Mouse (Mus musculus) neural tube, embryonic 15.5 days (tissue): Measurements from ENCODE around the gene Ralbp1. TPM values are rescaled to one million over a fixed set of nuclear protein-coding genes. Genes with fewer than 3 reads are reported as not detected.

Experiments used
- ATAC-seq: fragments of 200-750 bp; cut with Nextera tagmentation; 2 replicates; pipeline ENCODE4 v1.8.0; 2017; ENCODE audit warnings: mild to moderate bottlenecking, moderate TSS enrichment, moderate library complexity; ENCODE audit not compliant: low FRiP score
- H3K27ac ChIP-seq: fragments of 300-500 bp; sonication (generic); replicated peaks from 2 replicates; pipeline ENCODE4 v1.5.1; 2015; ENCODE audit warnings: mild to moderate bottlenecking, inconsistent platforms
- H3K27me3 ChIP-seq: fragments of 300-500 bp; sonication (generic); replicated peaks from 2 replicates; pipeline ENCODE4 v1.6.1; 2015; ENCODE audit warnings: inconsistent platforms
- H3K36me3 ChIP-seq: fragments of 300-500 bp; sonication (generic); 2 replicates; pipeline ENCODE4 v1.6.1; 2015; ENCODE audit warnings: inconsistent platforms
- H3K4me1 ChIP-seq: fragments of 300-500 bp; sonication (generic); 2 replicates; pipeline ENCODE4 v1.6.1; 2015; ENCODE audit warnings: inconsistent platforms
- H3K4me2 ChIP-seq: fragments of 300-500 bp; sonication (generic); 2 replicates; pipeline ENCODE4 v1.6.1; 2015; ENCODE audit warnings: inconsistent platforms, mild to moderate bottlenecking, moderate library complexity
- H3K4me3 ChIP-seq: fragments of 300-500 bp; sonication (generic); replicated peaks from 2 replicates; pipeline ENCODE4 v1.5.1; 2015; ENCODE audit warnings: mild to moderate bottlenecking, inconsistent platforms
- H3K9ac ChIP-seq: fragments of 300-500 bp; sonication (generic); replicated peaks from 2 replicates; pipeline ENCODE4 v1.6.1; 2015; ENCODE audit warnings: mild to moderate bottlenecking, inconsistent platforms
- H3K9me3 ChIP-seq: fragments of 300-500 bp; sonication (generic); replicated peaks from 2 replicates; pipeline ENCODE4 v1.6.1; 2016; ENCODE audit warnings: inconsistent platforms
- WGBS: fragments of 180-500 bp; shearing (Covaris S2); methylation state at CpG from one replicate; pipeline ENCODE4 v1.1.7; 2015; ENCODE audit warnings: mixed read lengths; 5-methylcytosine and 5-hydroxymethylcytosine counted together
- polyA plus RNA-seq: library from polyadenylated mRNA; unstranded; fragments of >200 nt; fragmentation: Nextera tagmentation; extraction: Ambion mirVana; gene quantifications from 2 replicates; pipeline ENCODE4 v1.2.1, GENCODE M21; 2015

The Ralbp1 gene
- polyA plus RNA-seq = 58.7 and 75.5 TPM in 2 replicates

GRCm38 (mm10) chr17:65885697-65886529 is at the start of gene Ralbp1:
Gene Ralbp1, minus strand, starts transcription at chr17:65885798.
- ATAC-seq = peak; percentile 2; the same call in 1 of the 2 replicates
- peak within 1 kb of the TSS; percentile 98 for H3K27ac ChIP-seq
- H3K27me3 ChIP-seq = no peaks in the 10 kb centered on the region
- H3K4me3 ChIP-seq = peak within 1 kb of the TSS; percentile 95
- H3K9me3 ChIP-seq = no peaks in the 10 kb centered on the region
- peaks cover 35% of the 10 kb centered on the region for H3K4me1 ChIP-seq
- H3K9ac ChIP-seq = peak within 1 kb of the TSS; percentile 92
- 2% methylated on average over 14 of the region's 14 CpGs for WGBS
- H3K4me2 ChIP-seq = peak within 1 kb of the TSS; percentile 84
- no peaks in the 10 kb centered on the region for H3K36me3 ChIP-seq

DNA sequence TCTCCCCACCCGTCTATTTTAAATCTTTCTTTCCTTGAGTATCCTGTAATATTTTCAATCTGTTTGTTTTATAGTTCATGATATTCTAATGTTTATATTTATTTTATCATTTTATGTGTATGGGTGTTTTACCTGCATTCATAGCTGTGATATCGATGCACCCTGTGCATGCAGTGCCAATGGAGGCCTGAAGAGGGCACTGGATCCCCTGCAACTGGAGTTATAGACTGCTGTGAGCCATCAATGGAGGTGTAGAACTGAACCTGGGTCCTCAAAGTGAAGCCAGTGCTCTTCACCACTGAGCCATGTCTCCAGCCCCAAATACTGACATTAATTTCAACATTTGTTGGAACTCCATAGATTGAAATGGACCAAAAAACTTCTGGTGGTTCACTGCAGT is 48.1 kb upstream of the Ralbp1 start:
- no peak for ATAC-seq
- WGBS = 96% methylated on average over 2 of the region's 2 CpGs
- Histone ChIP-seq H3K4me2 (no peak overlapping the region), H3K4me1 (no peaks in the 10 kb centered on the region; the same call in 1 of the 2 replicates), H3K9me3 (no peaks in the 10 kb centered on the region), H3K4me3 (no peak overlapping the region), H3K27ac (no peak overlapping the region), H3K27me3 (no peaks in the 10 kb centered on the region), H3K9ac (no peak overlapping the region), H3K36me3 (peaks cover 49% of the 10 kb centered on the region)

GRCm38 (mm10) chr17:65931525-65931924 is 45.9 kb upstream of the Ralbp1 start:
- Histone ChIP-seq H3K4me1 (no peaks in the 10 kb centered on the region), H3K9ac (no peak overlapping the region), H3K4me3 (no peak overlapping the region), H3K36me3 (peaks cover 56% of the 10 kb centered on the region), H3K27me3 (no peaks in the 10 kb centered on the region), H3K4me2 (no peak overlapping the region), H3K9me3 (no peaks in the 10 kb centered on the region), H3K27ac (no peak overlapping the region)
- ATAC-seq = no peak
- WGBS = 37% methylated on average over 6 of the region's 6 CpGs

DNA sequence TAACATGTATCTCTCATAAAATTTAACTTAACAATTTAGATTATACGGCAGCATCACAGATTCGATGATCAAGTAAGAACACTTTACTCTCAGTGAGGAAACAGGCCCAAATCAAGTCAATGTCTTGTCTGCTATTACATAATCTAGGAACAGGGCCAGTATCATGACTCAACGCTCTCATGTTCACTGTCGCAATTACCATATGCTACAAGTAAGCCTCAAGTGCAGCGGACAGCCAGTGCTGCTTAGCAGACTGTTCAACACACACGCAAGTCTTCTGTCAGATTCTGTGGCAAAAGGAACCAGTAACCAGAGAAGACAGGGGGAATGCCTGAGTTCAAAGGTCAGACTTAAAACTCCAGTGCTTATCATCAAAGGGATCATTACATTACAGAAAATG is 45.4 kb upstream of the Ralbp1 start:
- 78% methylated on average over 6 of the region's 6 CpGs for WGBS
- Histone ChIP-seq H3K4me3 (no peak overlapping the region), H3K4me2 (no peak overlapping the region), H3K9me3 (no peaks in the 10 kb centered on the region), H3K9ac (no peak overlapping the region), H3K27me3 (no peaks in the 10 kb centered on the region), H3K27ac (no peak overlapping the region), H3K4me1 (no peaks in the 10 kb centered on the region), H3K36me3 (peaks cover 57% of the 10 kb centered on the region)
- ATAC-seq = no peak

DNA sequence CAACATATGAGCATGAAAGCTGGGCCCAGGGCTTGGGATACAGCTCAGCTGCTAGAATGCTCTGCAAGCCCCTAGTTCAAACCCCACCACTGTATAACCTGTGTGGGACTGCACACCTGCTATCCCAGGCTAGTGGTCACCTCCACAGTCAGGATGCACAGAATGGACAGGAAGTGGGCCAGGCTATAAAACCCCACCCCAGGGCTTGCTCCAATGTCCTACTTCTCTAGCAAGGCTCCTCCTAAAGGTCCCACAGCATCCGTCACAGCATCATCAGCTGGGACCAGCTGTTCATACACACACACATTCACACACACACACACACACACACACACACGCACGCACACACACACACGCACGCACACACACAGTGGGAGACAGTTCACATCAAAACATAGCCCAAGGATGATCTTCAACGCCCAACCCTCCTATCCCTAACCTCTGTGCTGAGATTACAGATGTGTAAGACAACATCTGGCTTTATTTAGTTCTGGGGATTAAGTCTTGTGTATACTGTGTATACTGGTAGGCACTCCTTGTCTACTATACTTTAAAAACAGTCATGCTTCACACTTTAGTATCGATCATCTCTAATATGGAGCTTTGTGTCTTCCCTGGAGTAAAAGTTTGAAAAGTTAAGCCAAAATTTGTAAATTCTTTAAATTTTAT is 44.7 kb upstream of the Ralbp1 start:
- Histone ChIP-seq H3K4me1 (no peaks in the 10 kb centered on the region), H3K9ac (no peak overlapping the region), H3K4me3 (no peak overlapping the region), H3K27me3 (no peaks in the 10 kb centered on the region), H3K36me3 (peaks cover 59% of the 10 kb centered on the region), H3K9me3 (no peaks in the 10 kb centered on the region), H3K4me2 (no peak overlapping the region), H3K27ac (no peak overlapping the region)
- 92% methylated on average over 7 of the region's 7 CpGs for WGBS
- no peak for ATAC-seq

- Histone ChIP-seq H3K4me2 (no peak overlapping the region), H3K27me3 (no peaks in the 10 kb centered on the region), H3K36me3 (peaks cover 64% of the 10 kb centered on the region), H3K9me3 (no peaks in the 10 kb centered on the region), H3K27ac (no peak overlapping the region), H3K9ac (no peak overlapping the region), H3K4me1 (no peaks in the 10 kb centered on the region), H3K4me3 (no peak overlapping the region)
- 90% methylated on average over 22 of the region's 22 CpGs for WGBS
- ATAC-seq = no peak
These were observed 43.9 kb upstream of the Ralbp1 start for GRCm38 (mm10) chr17:65929319-65929978.

DNA sequence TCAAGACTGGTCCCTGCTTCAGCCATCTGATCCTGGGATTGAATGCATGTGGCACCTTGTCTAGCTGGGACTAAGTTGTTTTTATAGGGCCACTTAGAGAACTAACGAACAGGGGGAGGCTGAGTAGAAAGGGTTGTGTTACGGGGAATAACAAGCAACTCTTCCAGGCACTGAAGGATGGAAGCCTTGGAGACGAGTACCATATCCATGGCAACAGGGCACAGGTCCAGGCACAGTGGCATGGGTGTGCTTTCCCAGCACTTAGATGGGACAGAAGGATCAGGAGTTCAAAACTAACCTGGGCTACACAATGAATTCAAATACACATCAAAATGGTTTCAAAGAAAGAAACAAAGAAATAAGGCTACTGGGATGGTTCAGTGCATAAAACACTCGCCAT is 41.5 kb upstream of the Ralbp1 start:
- Histone ChIP-seq H3K36me3 (peaks cover 60% of the 10 kb centered on the region), H3K9me3 (no peaks in the 10 kb centered on the region), H3K27me3 (no peaks in the 10 kb centered on the region), H3K27ac (no peak overlapping the region), H3K4me1 (no peaks in the 10 kb centered on the region), H3K4me3 (no peak overlapping the region), H3K4me2 (no peak overlapping the region), H3K9ac (no peak overlapping the region)
- 63% methylated on average over 4 of the region's 4 CpGs for WGBS
- 0 out of 2 replicates have a peak, but pooled peaks have one; percentile 57 for ATAC-seq

GRCm38 (mm10) chr17:65924218-65924617 is 38.6 kb upstream of the Ralbp1 start:
- H3K4me1 ChIP-seq = no peaks in the 10 kb centered on the region
- no peak overlapping the region for H3K4me3 ChIP-seq
- H3K36me3 ChIP-seq = peaks cover 55% of the 10 kb centered on the region
- H3K9me3 ChIP-seq = no peaks in the 10 kb centered on the region
- H3K27me3 ChIP-seq = no peaks in the 10 kb centered on the region
- H3K27ac ChIP-seq = no peak overlapping the region
- no peak overlapping the region for H3K4me2 ChIP-seq
- 81% methylated on average over 5 of the region's 5 CpGs for WGBS
- ATAC-seq = no peak
- H3K9ac ChIP-seq = no peak overlapping the region

DNA sequence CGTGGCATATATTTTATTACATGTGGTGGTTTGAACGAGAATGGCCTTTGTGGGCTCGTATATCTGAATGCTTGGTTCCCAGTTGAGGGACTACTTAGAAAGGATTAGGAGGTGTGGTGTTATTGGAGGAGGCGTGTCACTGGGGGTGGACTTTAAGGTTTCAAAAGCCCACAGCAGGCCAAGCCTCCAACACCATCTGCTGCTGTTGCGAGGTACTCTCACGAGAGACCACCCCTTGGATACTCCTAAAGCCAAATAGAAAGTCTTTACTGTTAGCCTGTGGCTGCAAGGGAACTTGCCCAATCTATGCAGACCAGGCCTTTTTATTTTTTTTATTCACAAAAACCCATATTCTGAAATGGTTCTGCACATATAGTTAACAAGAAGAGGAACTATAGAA is 36.4 kb upstream of the Ralbp1 start:
- Histone ChIP-seq H3K27ac (no peak overlapping the region), H3K9me3 (no peaks in the 10 kb centered on the region), H3K4me1 (no peaks in the 10 kb centered on the region), H3K4me2 (no peak overlapping the region), H3K27me3 (no peaks in the 10 kb centered on the region), H3K9ac (no peak overlapping the region), H3K4me3 (no peak overlapping the region), H3K36me3 (peaks cover 39% of the 10 kb centered on the region)
- WGBS = 83% methylated on average over 6 of the region's 6 CpGs
- no peak for ATAC-seq

DNA sequence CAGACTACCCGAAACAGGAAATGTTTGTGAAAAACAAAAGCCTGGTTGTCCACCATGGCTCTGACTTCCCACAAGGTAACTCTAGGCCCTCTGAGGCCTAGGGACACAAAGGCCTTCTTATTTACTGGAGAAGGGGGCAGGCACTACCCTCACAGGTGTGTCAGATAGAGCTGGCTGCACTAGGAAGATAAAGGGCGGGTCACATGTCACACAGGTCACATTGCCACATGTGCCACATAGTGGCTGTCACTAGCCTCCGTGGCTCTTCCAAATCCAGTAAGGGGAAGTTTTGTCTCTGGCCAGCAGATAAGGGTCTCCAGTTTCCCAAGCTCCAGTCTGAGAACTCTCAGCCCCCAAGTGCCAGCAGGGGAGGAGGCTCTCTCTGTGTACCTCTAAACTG is 33.6 kb upstream of the Ralbp1 start:
- no peak for ATAC-seq
- Histone ChIP-seq H3K27ac (no peak overlapping the region), H3K4me1 (peaks cover 5% of the 10 kb centered on the region; the same call in 1 of the 2 replicates), H3K27me3 (no peaks in the 10 kb centered on the region), H3K4me2 (no peak overlapping the region), H3K36me3 (peaks cover 17% of the 10 kb centered on the region), H3K4me3 (no peak overlapping the region), H3K9ac (no peak overlapping the region), H3K9me3 (no peaks in the 10 kb centered on the region)
- WGBS = 86% methylated on average over 3 of the region's 3 CpGs

- Histone ChIP-seq H3K27ac (peak overlapping the region; percentile 80), H3K27me3 (no peaks in the 10 kb centered on the region), H3K4me2 (peak overlapping the region; percentile 33), H3K4me3 (no peak overlapping the region), H3K9me3 (no peaks in the 10 kb centered on the region), H3K9ac (no peak overlapping the region), H3K36me3 (no peaks in the 10 kb centered on the region), H3K4me1 (peaks cover 5% of the 10 kb centered on the region; the same call in 1 of the 2 replicates)
- WGBS = 15% methylated on average over 8 of the region's 8 CpGs
- peak; percentile 89 for ATAC-seq
These were observed 30.6 kb upstream of the Ralbp1 start for GRCm38 (mm10) chr17:65916135-65916668.
